8 mouse cellular contexts compared by ENCODE assay signal in the genomic region with DNA sequence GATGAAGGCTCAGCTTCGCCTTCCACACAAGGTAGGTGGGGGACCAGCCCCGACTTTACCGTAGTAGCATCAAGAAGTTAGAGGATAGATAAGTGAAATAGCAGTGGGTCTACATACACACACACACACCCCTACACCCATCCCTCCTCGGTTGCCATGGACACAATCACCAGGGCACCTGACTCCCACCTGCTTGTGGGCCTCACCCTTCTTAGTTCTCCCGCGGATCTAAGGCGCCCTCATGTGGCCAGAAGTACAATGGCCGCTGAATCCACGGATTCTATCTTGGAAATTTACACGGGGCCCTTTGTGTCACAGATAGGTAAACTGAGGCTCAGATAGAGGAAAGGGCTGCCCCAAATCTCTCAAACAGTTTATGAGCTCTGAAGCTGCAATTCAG. TPM values are rescaled to one million over a fixed set of nuclear protein-coding genes. Genes with fewer than 3 reads are reported as not detected.
DNase-seq lines count a peak whose midpoint lies in the region; ATAC-seq and TF ChIP-seq lines count a peak whose summit lies in the region.

No protein-coding gene starts in this region.

- H3K27me3 ChIP-seq in heart, postnatal 0 days (ENCODE audit: control insufficient read depth, insufficient read depth, low read length): 0 out of 2 replicates have a peak, but pooled peaks cover 5% of the 10 kb centered on the region
- H3K27me3 ChIP-seq in heart, embryonic 10.5 days (ENCODE audit: insufficient read depth, poor library complexity, severe bottlenecking): peaks cover 23% of the 10 kb centered on the region
- peaks cover 7% of the 10 kb centered on the region for H3K27me3 ChIP-seq in hindbrain, embryonic 12.5 days
- H3K27me3 ChIP-seq in midbrain, embryonic 12.5 days: peaks cover 16% of the 10 kb centered on the region
- H3K27me3 ChIP-seq in stomach, postnatal 0 days (ENCODE audit: control insufficient read depth, insufficient read depth, low read length): no peaks in the 10 kb centered on the region

- TF ChIP-seq POLR2A in cortical plate, adult 2 months (IDR thresholded peaks at IDR 0.05; ENCODE audit: extremely low read depth, insufficient read depth, low read length): no peak

- H3K36me3 ChIP-seq in heart, postnatal 0 days (replicated peaks; ENCODE audit: control insufficient read depth, insufficient read depth, low read length): no peaks in the 10 kb centered on the region
- no peaks in the 10 kb centered on the region for H3K36me3 ChIP-seq in heart, embryonic 10.5 days
- H3K36me3 ChIP-seq in hindbrain, embryonic 12.5 days: peaks cover 20% of the 10 kb centered on the region
- 0 out of 2 replicates have a peak, but pooled peaks cover 3% of the 10 kb centered on the region for H3K36me3 ChIP-seq in midbrain, embryonic 12.5 days
- no peaks in the 10 kb centered on the region for H3K36me3 ChIP-seq in stomach, postnatal 0 days (ENCODE audit: control insufficient read depth, insufficient read depth, low read length)

- H3K4me3 ChIP-seq in heart, postnatal 0 days (ENCODE audit: low read depth, low read length): no peak overlapping the region
- H3K4me3 ChIP-seq in heart, embryonic 10.5 days: no peak overlapping the region
- no peak overlapping the region for H3K4me3 ChIP-seq in cortical plate, adult 2 months (ENCODE audit: insufficient read depth, low read length)
- no peak overlapping the region for H3K4me3 ChIP-seq in hindbrain, embryonic 12.5 days
- no peak overlapping the region for H3K4me3 ChIP-seq in midbrain, embryonic 12.5 days
- H3K4me3 ChIP-seq in stomach, postnatal 0 days (ENCODE audit: low read depth, low read length): no peak overlapping the region

- peak; percentile 42; the same call in 1 of the 2 replicates for TF ChIP-seq EP300 in heart, postnatal 0 days (IDR thresholded peaks at IDR 0.05; ENCODE audit: low read depth)
- TF ChIP-seq EP300 in stomach, postnatal 0 days (optimal IDR thresholded peaks at IDR 0.05): no peak

- H3K4me2 ChIP-seq in heart, postnatal 0 days (ENCODE audit: low read depth, low read length): no peak overlapping the region
- H3K4me2 ChIP-seq in hindbrain, embryonic 12.5 days (replicated peaks): no peak overlapping the region
- no peak overlapping the region for H3K4me2 ChIP-seq in midbrain, embryonic 12.5 days (replicated peaks)
- H3K4me2 ChIP-seq in stomach, postnatal 0 days (replicated peaks; ENCODE audit: low read depth): no peak overlapping the region

- no peak; the same call in 1 of the 2 replicates for ATAC-seq in heart, postnatal 0 days (ENCODE audit: insufficient read depth, low read depth)
- peak; percentile 86 for ATAC-seq in hindbrain, embryonic 12.5 days (ENCODE audit: low FRiP score)
- peak; percentile 90 for ATAC-seq in midbrain, embryonic 12.5 days (ENCODE audit: low FRiP score, low read depth)
- ATAC-seq in stomach, postnatal 0 days (ENCODE audit: low FRiP score, low TSS enrichment): peak; percentile 68; the same call in 1 of the 2 replicates

- DNase-seq in heart, postnatal 0 days (ENCODE audit: low spot score): peak; percentile 63
- DNase-seq in heart, embryonic 10.5 days (ENCODE audit: low spot score): no peak
- peak; percentile 77 for DNase-seq in NIH3T3 (ENCODE audit: low read depth)
- DNase-seq in left cerebral cortex, postnatal 14 days (ENCODE audit: low spot score in 2 of 2): peak; percentile 73 to 79
- DNase-seq in stomach, postnatal 0 days (ENCODE audit: low spot score): peak; percentile 67

- WGBS in heart, postnatal 0 days: 17% methylated on average over 10 of the region's 10 CpGs
- WGBS in heart, embryonic 10.5 days: 18% methylated on average over 10 of the region's 10 CpGs
- 14% methylated on average over 10 of the region's 10 CpGs for WGBS in hindbrain, embryonic 12.5 days
- 20% methylated on average over 10 of the region's 10 CpGs for WGBS in midbrain, embryonic 12.5 days
- WGBS in stomach, postnatal 0 days: 18% methylated on average over 10 of the region's 10 CpGs

- no peak overlapping the region for H3K9ac ChIP-seq in heart, postnatal 0 days (replicated peaks; ENCODE audit: low read depth, low read length)
- H3K9ac ChIP-seq in hindbrain, embryonic 12.5 days: no peak overlapping the region
- H3K9ac ChIP-seq in midbrain, embryonic 12.5 days (replicated peaks): no peak overlapping the region
- H3K9ac ChIP-seq in stomach, postnatal 0 days (ENCODE audit: low read length): no peak overlapping the region

- H3K27ac ChIP-seq in heart, postnatal 0 days (ENCODE audit: low read depth): no peak overlapping the region
- H3K27ac ChIP-seq in heart, embryonic 10.5 days: no peak overlapping the region
- no peak overlapping the region for H3K27ac ChIP-seq in cortical plate, adult 2 months (ENCODE audit: insufficient read depth, low read length)
- no peak overlapping the region for H3K27ac ChIP-seq in hindbrain, embryonic 12.5 days
- H3K27ac ChIP-seq in midbrain, embryonic 12.5 days (replicated peaks): 0 out of 2 replicates have a peak overlapping the region, but pooled peaks have one; percentile 10
- H3K27ac ChIP-seq in stomach, postnatal 0 days (replicated peaks): no peak overlapping the region

- TF ChIP-seq CTCF in heart, postnatal 0 days (IDR thresholded peaks at IDR 0.05; ENCODE audit: low read depth): peak; percentile 83
- TF ChIP-seq CTCF in cortical plate, adult 2 months (IDR thresholded peaks at IDR 0.05; ENCODE audit: extremely low read depth, insufficient read depth, low read length): peak; percentile 66
- peak; percentile 90 for TF ChIP-seq CTCF in stomach, postnatal 0 days (IDR thresholded peaks at IDR 0.05; ENCODE audit: low read depth)

- H3K9me3 ChIP-seq in heart, postnatal 0 days (replicated peaks; ENCODE audit: control insufficient read depth, low read length): no peaks in the 10 kb centered on the region
- H3K9me3 ChIP-seq in heart, embryonic 10.5 days: no peaks in the 10 kb centered on the region
- H3K9me3 ChIP-seq in hindbrain, embryonic 12.5 days (replicated peaks): no peaks in the 10 kb centered on the region
- no peaks in the 10 kb centered on the region for H3K9me3 ChIP-seq in midbrain, embryonic 12.5 days
- no peaks in the 10 kb centered on the region for H3K9me3 ChIP-seq in stomach, postnatal 0 days (ENCODE audit: control insufficient read depth, low read length)

- peaks cover 4% of the 10 kb centered on the region; the same call in 1 of the 2 replicates for H3K4me1 ChIP-seq in heart, postnatal 0 days (ENCODE audit: control insufficient read depth, insufficient read depth)
- H3K4me1 ChIP-seq in heart, embryonic 10.5 days: peaks cover 7% of the 10 kb centered on the region
- peaks cover 10% of the 10 kb centered on the region for H3K4me1 ChIP-seq in cortical plate, adult 2 months (ENCODE audit: control insufficient read depth, insufficient read depth, low read length)
- peaks cover under 1% of the 10 kb centered on the region for H3K4me1 ChIP-seq in hindbrain, embryonic 12.5 days
- H3K4me1 ChIP-seq in midbrain, embryonic 12.5 days: 0 out of 2 replicates have a peak, but pooled peaks cover 7% of the 10 kb centered on the region
- no peaks in the 10 kb centered on the region for H3K4me1 ChIP-seq in stomach, postnatal 0 days (replicated peaks; ENCODE audit: control insufficient read depth, insufficient read depth)

- intact Hi-C loops in left cerebral cortex, postnatal 14 days (cut with DNase I): loop anchor here (2.0 to 10.0 kb wide), 3 partner anchors 55 to 169 kb away; a partner anchor contains a TSS

RNA-seq across cellular contexts. Expression of a gene that starts 21.4 kb away (rescaled TPM):
- 8.1 and 9.3 TPM in 2 replicates for total RNA-seq in heart, postnatal 0 days (2014; rRNA removed; ENCODE audit: low replicate concordance)
- polyA plus RNA-seq in heart, postnatal 0 days (2015; fragmentation: Nextera tagmentation; extraction: Ambion mirVana): 7.7 and 9.1 TPM in 2 replicates
- polyA plus RNA-seq in heart, embryonic 10.5 days (2016; fragmentation: Nextera tagmentation; extraction: Ambion mirVana): 22.5 and 41.8 TPM in 2 replicates
- polyA plus RNA-seq in cortical plate, adult 2 months (2012; rRNA removed): 83.3 and 84.0 TPM in 2 replicates
- 136 and 138 TPM in 2 replicates for polyA plus RNA-seq in hindbrain, embryonic 12.5 days (2016; fragmentation: Nextera tagmentation; extraction: Ambion mirVana)
- 10 to 100 TPM; 37.9 to 40.2 TPM for total RNA-seq in left cerebral cortex, postnatal 14 days (2021)
- 123 and 128 TPM in 2 replicates for polyA plus RNA-seq in midbrain, embryonic 12.5 days (2016; fragmentation: Nextera tagmentation; extraction: Ambion mirVana)
- polyA plus RNA-seq in stomach, postnatal 0 days (2015; fragmentation: Nextera tagmentation; extraction: Ambion mirVana): 10.9 and 11.8 TPM in 2 replicates

RNA-seq across cellular contexts. Expression of a gene that starts 23.9 kb away (rescaled TPM):
- 0.57 and 1.2 TPM in 2 replicates for total RNA-seq in heart, postnatal 0 days (2014; rRNA removed; ENCODE audit: low replicate concordance)
- 0.03 and 0.05 TPM in 2 replicates for polyA plus RNA-seq in heart, postnatal 0 days (2015; fragmentation: Nextera tagmentation; extraction: Ambion mirVana)
- polyA plus RNA-seq in heart, embryonic 10.5 days (2016; fragmentation: Nextera tagmentation; extraction: Ambion mirVana): 0.24 and 0.28 TPM in 2 replicates
- polyA plus RNA-seq in cortical plate, adult 2 months (2012; rRNA removed): 164 and 183 TPM in 2 replicates
- polyA plus RNA-seq in hindbrain, embryonic 12.5 days (2016; fragmentation: Nextera tagmentation; extraction: Ambion mirVana): 1.1 and 1.3 TPM in 2 replicates
- total RNA-seq in left cerebral cortex, postnatal 14 days (2021): 100 to 1,000 TPM; 343 to 360 TPM
- polyA plus RNA-seq in midbrain, embryonic 12.5 days (2016; fragmentation: Nextera tagmentation; extraction: Ambion mirVana): 0.48 and 0.55 TPM in 2 replicates
- polyA plus RNA-seq in stomach, postnatal 0 days (2015; fragmentation: Nextera tagmentation; extraction: Ambion mirVana): 0.11 and 0.12 TPM in 2 replicates

RNA-seq across cellular contexts. Expression of a gene that starts 33.8 kb away (rescaled TPM):
- 40.1 and 45.1 TPM in 2 replicates for total RNA-seq in heart, postnatal 0 days (2014; rRNA removed; ENCODE audit: low replicate concordance)
- 26.2 and 27.1 TPM in 2 replicates for polyA plus RNA-seq in heart, postnatal 0 days (2015; fragmentation: Nextera tagmentation; extraction: Ambion mirVana)
- 31.6 and 34.9 TPM in 2 replicates for polyA plus RNA-seq in heart, embryonic 10.5 days (2016; fragmentation: Nextera tagmentation; extraction: Ambion mirVana)
- 51.3 and 58.5 TPM in 2 replicates for polyA plus RNA-seq in cortical plate, adult 2 months (2012; rRNA removed)
- polyA plus RNA-seq in hindbrain, embryonic 12.5 days (2016; fragmentation: Nextera tagmentation; extraction: Ambion mirVana): 30.9 and 31.5 TPM in 2 replicates
- total RNA-seq in left cerebral cortex, postnatal 14 days (2021): 10 to 100 TPM; 41.7 to 47.5 TPM
- polyA plus RNA-seq in midbrain, embryonic 12.5 days (2016; fragmentation: Nextera tagmentation; extraction: Ambion mirVana): 31.5 and 32.3 TPM in 2 replicates
- 11.8 and 13.1 TPM in 2 replicates for polyA plus RNA-seq in stomach, postnatal 0 days (2015; fragmentation: Nextera tagmentation; extraction: Ambion mirVana)

RNA-seq across cellular contexts. Expression of a gene that starts 55.3 kb away (rescaled TPM):
- 259 and 452 TPM in 2 replicates for total RNA-seq in heart, postnatal 0 days (2014; rRNA removed; ENCODE audit: low replicate concordance)
- polyA plus RNA-seq in heart, postnatal 0 days (2015; fragmentation: Nextera tagmentation; extraction: Ambion mirVana): 144 and 154 TPM in 2 replicates
- 182 and 196 TPM in 2 replicates for polyA plus RNA-seq in heart, embryonic 10.5 days (2016; fragmentation: Nextera tagmentation; extraction: Ambion mirVana)
- polyA plus RNA-seq in cortical plate, adult 2 months (2012; rRNA removed): 436 and 444 TPM in 2 replicates
- polyA plus RNA-seq in hindbrain, embryonic 12.5 days (2016; fragmentation: Nextera tagmentation; extraction: Ambion mirVana): 182 and 191 TPM in 2 replicates
- total RNA-seq in left cerebral cortex, postnatal 14 days (2021): 100 to 1,000 TPM; 241 to 246 TPM
- 167 and 196 TPM in 2 replicates for polyA plus RNA-seq in midbrain, embryonic 12.5 days (2016; fragmentation: Nextera tagmentation; extraction: Ambion mirVana)
- polyA plus RNA-seq in stomach, postnatal 0 days (2015; fragmentation: Nextera tagmentation; extraction: Ambion mirVana): 136 and 152 TPM in 2 replicates

Comparison
In these comparisons a context has a peak if more than half of its experiments do, and no peak if none do; other contexts are left out.
1. RNA of a gene that starts 23.9 kb away (polyA plus RNA-seq): 164 to 183 TPM in cortical plate, adult 2 months; 1.1 to 1.3 TPM in hindbrain, embryonic 12.5 days, 0.48 to 0.55 TPM in midbrain, embryonic 12.5 days, 0.24 to 0.28 TPM in heart, embryonic 10.5 days, 0.11 to 0.12 TPM in stomach, postnatal 0 days and 0.03 to 0.05 TPM in heart, postnatal 0 days; every median in the first group is over 10 times any median in the second.
2. Peak in every context shown above with its lines, with median percentiles within 50 percentile points of each other: CTCF ChIP-seq.